ENCODE assay signal across 16 mouse cellular contexts in genomic region chr7:122477118-122477517, GRCm38 (mm10).
DNase-seq lines count a peak whose midpoint lies in the region; ATAC-seq and TF ChIP-seq lines count a peak whose summit lies in the region.
"Had no signal": no experiment of that assay in that cellular context is flagged by ENCODE, and none has a peak within 500 bp of the region (broad histone marks: within the 10 kb centered on the region; RNA-seq: fewer than 3 reads in every experiment).

No protein-coding gene starts in this region.

- H3K9ac ChIP-seq in ES-Bruce4 (ENCODE audit: low read depth, poor library complexity, severe bottlenecking): no peak overlapping the region
- no peak overlapping the region for H3K9ac ChIP-seq in forebrain, embryonic 16.5 days (replicated peaks; ENCODE audit: low read depth, low read length)
- H3K9ac ChIP-seq: limb, embryonic 13.5 days; liver, embryonic 14.5 days had no signal

- DNase-seq in brain, embryonic 14.5 days (ENCODE audit: low read depth): peak; percentile 73
- peak; percentile 18 for DNase-seq in midbrain, embryonic 10.5 days (ENCODE audit: low spot score)
- DNase-seq in heart, adult 18-20 months: no peak
- no peak for DNase-seq in urinary bladder, postnatal 4 days (ENCODE audit: low spot score in 2 of 2)
- DNase-seq in left cerebral cortex, adult 9 months (ENCODE audit: low spot score in 2 of 2): no peak
- no peak for DNase-seq in kidney, postnatal 10 days
- DNase-seq: cerebellum, adult 11 months; gastrocnemius, postnatal 14 days; kidney, adult 9 months; thymus, postnatal 25 days had no signal

- TF ChIP-seq CTCF in ES-Bruce4 (IDR thresholded peaks at IDR 0.05; ENCODE audit: low read depth, low read length): peak; percentile 18
- peak; percentile 31; the same call in 1 of the 2 replicates for TF ChIP-seq CTCF in brain, embryonic 14.5 days (IDR thresholded peaks at IDR 0.05; ENCODE audit: borderline replicate concordance, extremely low read depth, insufficient read depth, insufficient read length)

- no peaks in the 10 kb centered on the region for H3K4me1 ChIP-seq in ES-Bruce4 (ENCODE audit: control insufficient read depth, insufficient read depth, low read length)
- H3K4me1 ChIP-seq in forebrain, embryonic 16.5 days (replicated peaks; ENCODE audit: control insufficient read depth, insufficient read depth, low read length): peaks cover 19% of the 10 kb centered on the region
- H3K4me1 ChIP-seq in midbrain, embryonic 10.5 days: peaks cover 31% of the 10 kb centered on the region
- H3K4me1 ChIP-seq: limb, embryonic 13.5 days had no signal

- H3K4me2 ChIP-seq in forebrain, embryonic 16.5 days (ENCODE audit: low read length): no peak overlapping the region
- H3K4me2 ChIP-seq: limb, embryonic 13.5 days had no signal

- no peak overlapping the region for H3K4me3 ChIP-seq in ES-Bruce4 (ENCODE audit: low read depth, low read length)
- H3K4me3 ChIP-seq in forebrain, embryonic 16.5 days (replicated peaks; ENCODE audit: low read length): no peak overlapping the region
- H3K4me3 ChIP-seq in midbrain, embryonic 10.5 days: no peak overlapping the region
- H3K4me3 ChIP-seq: limb, embryonic 13.5 days had no signal

- 31% methylated on average over 7 of the region's 7 CpGs for WGBS in forebrain, embryonic 16.5 days
- 64% methylated on average over 7 of the region's 7 CpGs for WGBS in midbrain, embryonic 10.5 days

- no peak overlapping the region for H3K27ac ChIP-seq in ES-Bruce4 (ENCODE audit: insufficient read depth, low read length)
- H3K27ac ChIP-seq in forebrain, embryonic 16.5 days (ENCODE audit: low read length): peak overlapping the region; percentile 9
- peak overlapping the region; percentile 82 for H3K27ac ChIP-seq in midbrain, embryonic 10.5 days (replicated peaks)
- H3K27ac ChIP-seq: limb, embryonic 13.5 days; liver, embryonic 14.5 days had no signal

- no peaks in the 10 kb centered on the region for H3K36me3 ChIP-seq in ES-Bruce4 (ENCODE audit: control insufficient read depth, insufficient read depth, low read length, poor library complexity, severe bottlenecking)
- no peaks in the 10 kb centered on the region; the same call in 1 of the 2 replicates for H3K36me3 ChIP-seq in forebrain, embryonic 16.5 days (ENCODE audit: control insufficient read depth, insufficient read depth)
- no peaks in the 10 kb centered on the region for H3K36me3 ChIP-seq in midbrain, embryonic 10.5 days
- H3K36me3 ChIP-seq: limb, embryonic 13.5 days had no signal

- peak; percentile 27 for ATAC-seq in forebrain, embryonic 16.5 days
- ATAC-seq: inflammation-experienced regulatory T-cells, adult 6 months; lung, postnatal 0 days had no signal

- peaks cover 4% of the 10 kb centered on the region for H3K9me3 ChIP-seq in ES-Bruce4 (replicated peaks; ENCODE audit: control insufficient read depth, insufficient read depth, low read length, poor library complexity, severe bottlenecking)
- H3K9me3 ChIP-seq in forebrain, embryonic 16.5 days (ENCODE audit: control insufficient read depth, low read length): peaks cover 7% of the 10 kb centered on the region; the same call in 1 of the 2 replicates
- H3K9me3 ChIP-seq in midbrain, embryonic 10.5 days (replicated peaks): peaks cover 7% of the 10 kb centered on the region; the same call in 1 of the 2 replicates

- no peaks in the 10 kb centered on the region for H3K27me3 ChIP-seq in ES-Bruce4 (ENCODE audit: control insufficient read depth, insufficient read depth, low read length, poor library complexity, severe bottlenecking)
- H3K27me3 ChIP-seq in forebrain, embryonic 16.5 days (replicated peaks; ENCODE audit: control insufficient read depth, insufficient read depth, low read length): no peaks in the 10 kb centered on the region
- H3K27me3 ChIP-seq in midbrain, embryonic 10.5 days (ENCODE audit: low read depth, poor library complexity, severe bottlenecking): no peaks in the 10 kb centered on the region

- no peak for TF ChIP-seq POLR2A in ES-Bruce4 (IDR thresholded peaks at IDR 0.05; ENCODE audit: insufficient read depth, low read length)
- TF ChIP-seq POLR2A in brain, embryonic 14.5 days (IDR thresholded peaks at IDR 0.05; ENCODE audit: borderline replicate concordance, extremely low read depth, insufficient read depth, insufficient read length, poor library complexity, severe bottlenecking): no peak

- TF ChIP-seq EP300 in ES-Bruce4 (IDR thresholded peaks at IDR 0.05; ENCODE audit: insufficient read depth, low read depth, low read length): no peak

Comparison
In these comparisons a context has a peak if more than half of its experiments do, and no peak if none do; other contexts are left out.
1. DNase-seq: peak in brain, embryonic 14.5 days (single experiment) and midbrain, embryonic 10.5 days (single experiment); none in heart, adult 18-20 months (0 of 2), urinary bladder, postnatal 4 days (0 of 2), left cerebral cortex, adult 9 months (0 of 2) and kidney, postnatal 10 days (single experiment).